Mouse (Mus musculus) neural tube, embryonic 10.5 days (tissue): ENCODE results near the gene Foxn3.

ENCODE experiments used
- DNase-seq: peaks from one replicate; pipeline ENCODE4 v3.0.0-alpha.2; 2017; ENCODE audit warnings: low spot score; ENCODE audit errors: extremely low spot score

The Foxn3 gene

GRCm38 (mm10) chr12:99467256-99467883 lies 96.0 kb downstream of the Foxn3 start:
- DNase-seq, result no peak

- no peak for DNase-seq
These were observed 97.0 kb downstream of the Foxn3 start for GRCm38 (mm10) chr12:99466426-99466825.

GRCm38 (mm10) chr12:99464291-99464690 lies 99.1 kb downstream of the Foxn3 start:
- DNase-seq, result no peak

- no peak for DNase-seq
These were observed 100.5 kb downstream of the Foxn3 start for GRCm38 (mm10) chr12:99462846-99463245.

- no peak for DNase-seq
These were observed 101.1 kb downstream of the Foxn3 start for GRCm38 (mm10) chr12:99462302-99462701.

GRCm38 (mm10) chr12:99457521-99458205 lies 105.7 kb downstream of the Foxn3 start:
- DNase-seq, result no peak

GRCm38 (mm10) chr12:99455580-99455979 lies 107.8 kb downstream of the Foxn3 start:
- DNase-seq, result no peak

- DNase-seq, result no peak
These were observed 109.0 kb downstream of the Foxn3 start for GRCm38 (mm10) chr12:99454394-99454793.

GRCm38 (mm10) chr12:99453797-99454196 lies 109.6 kb downstream of the Foxn3 start:
- DNase-seq, result no peak

- DNase-seq, result no peak
These were observed 113.3 kb downstream of the Foxn3 start for GRCm38 (mm10) chr12:99450076-99450475.

- no peak for DNase-seq
These were observed 115.6 kb downstream of the Foxn3 start for GRCm38 (mm10) chr12:99447791-99448190.

GRCm38 (mm10) chr12:99445018-99445674 lies 118.2 kb downstream of the Foxn3 start:
- no peak for DNase-seq

- DNase-seq, result no peak
These were observed 120.6 kb downstream of the Foxn3 start for GRCm38 (mm10) chr12:99442819-99443218.

- DNase-seq, result no peak
These were observed 122.4 kb downstream of the Foxn3 start for GRCm38 (mm10) chr12:99440953-99441352.

- no peak for DNase-seq
These were observed 123.4 kb downstream of the Foxn3 start for GRCm38 (mm10) chr12:99440022-99440421.

- no peak for DNase-seq
These were observed 128.2 kb downstream of the Foxn3 start for GRCm38 (mm10) chr12:99435189-99435588.

- DNase-seq, result no peak
These were observed 130.0 kb downstream of the Foxn3 start for GRCm38 (mm10) chr12:99433402-99433801.

GRCm38 (mm10) chr12:99431541-99431940 lies 131.8 kb downstream of the Foxn3 start:
- no peak for DNase-seq

GRCm38 (mm10) chr12:99430992-99431391 lies 132.4 kb downstream of the Foxn3 start:
- no peak for DNase-seq

- DNase-seq, result no peak
These were observed 134.3 kb downstream of the Foxn3 start for GRCm38 (mm10) chr12:99429101-99429500.

- no peak for DNase-seq
These were observed 137.0 kb downstream of the Foxn3 start for GRCm38 (mm10) chr12:99426207-99426916.

- no peak for DNase-seq
These were observed 144.0 kb downstream of the Foxn3 start for GRCm38 (mm10) chr12:99419396-99419760.
